In genomic region chr13:111050097-111050496, GRCm38 (mm10) we compare ENCODE assay signal across 11 mouse cellular contexts.
DNase-seq lines count a peak whose midpoint lies in the region.
"Had no signal": no experiment of that assay in that cellular context is flagged by ENCODE, and none has a peak within 500 bp of the region (broad histone marks: within the 10 kb centered on the region; RNA-seq: fewer than 3 reads in every experiment).

No protein-coding gene starts in this region.

- DNase-seq in embryo, embryonic 10 days (ENCODE audit: low spot score): peak; percentile 29
- no peak for DNase-seq in embryo, embryonic 9.5 days (ENCODE audit: extremely low spot score)
- peak; percentile 36 for DNase-seq in kidney, postnatal 10 days
- DNase-seq in kidney, postnatal 25 days: no peak
- peak; percentile 23 for DNase-seq in embryo, embryonic 11.5 days (ENCODE audit: low read depth, low spot score)
- peak; percentile 32 for DNase-seq in lung, postnatal 36 days
- no peak for DNase-seq in spleen, postnatal 10 days (ENCODE audit: low spot score in 2 of 2)
- no peak for DNase-seq in left cerebral cortex, postnatal 36 days (ENCODE audit: low spot score in 2 of 2)
- DNase-seq: liver, embryonic 13.5 days; right cerebral cortex, postnatal 4 days; thymus, adult 2 months had no signal

- intact Hi-C loops in left cerebral cortex, postnatal 36 days (cut with DNase I): no loop called here

Comparison
In these comparisons a context has a peak if more than half of its experiments do, and no peak if none do; other contexts are left out.
1. DNase-seq: peak in embryo, embryonic 10 days (single experiment), kidney, postnatal 10 days (single experiment), embryo, embryonic 11.5 days (single experiment) and lung, postnatal 36 days (single experiment); none in embryo, embryonic 9.5 days (single experiment), kidney, postnatal 25 days (0 of 2), spleen, postnatal 10 days (0 of 2) and left cerebral cortex, postnatal 36 days (0 of 2).